24 mouse cellular contexts compared by ENCODE assay signal in the genomic region with DNA sequence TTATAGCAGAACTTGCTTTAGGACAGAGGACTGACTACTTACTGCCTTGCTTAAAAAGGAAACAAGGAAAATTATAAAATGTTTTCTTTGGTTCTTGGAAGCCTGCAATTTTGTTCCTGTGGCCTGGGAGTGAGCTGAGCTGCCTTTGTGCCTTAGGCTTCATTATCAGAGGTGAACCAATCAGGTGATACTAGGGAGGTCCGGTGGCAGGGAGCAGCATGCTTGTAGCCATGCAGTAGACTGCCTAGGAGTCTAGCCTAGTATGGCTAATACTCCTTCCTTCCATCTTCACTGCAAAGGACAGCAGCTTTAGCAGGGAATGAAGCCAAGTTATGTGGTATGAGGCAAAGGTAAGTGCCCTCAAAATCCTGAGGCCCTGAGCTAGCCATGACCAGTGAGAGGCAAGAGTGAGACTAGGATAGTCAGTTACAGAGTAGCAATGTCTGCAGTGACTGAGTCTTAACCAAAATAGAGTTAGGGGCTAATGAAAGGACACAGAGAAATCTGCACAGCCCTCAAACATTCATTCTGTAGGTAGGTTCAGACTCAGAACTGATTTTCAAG. TPM values are rescaled to one million over a fixed set of nuclear protein-coding genes. Genes with fewer than 3 reads are reported as not detected.
DNase-seq lines count a peak whose midpoint lies in the region; ATAC-seq and TF ChIP-seq lines count a peak whose summit lies in the region.
"Had no signal": no experiment of that assay in that cellular context is flagged by ENCODE, and none has a peak within 500 bp of the region (broad histone marks: within the 10 kb centered on the region; RNA-seq: fewer than 3 reads in every experiment).

No protein-coding gene starts in this region.

- ATAC-seq in hindbrain, embryonic 13.5 days (ENCODE audit: low FRiP score) = no peak
- ATAC-seq in hindbrain, embryonic 14.5 days (ENCODE audit: low FRiP score) = no peak
- no peak for ATAC-seq in megakaryocyte, adult 5-6 weeks (ENCODE audit: poor library complexity, severe bottlenecking)
- ATAC-seq in liver, embryonic 12.5 days = peak; percentile 50; the same call in 1 of the 2 replicates
- no peak for ATAC-seq in liver, postnatal 0 days
- ATAC-seq in CD4-positive, CD25-positive, alpha-beta regulatory T cell, adult 4 months = no peak
- no peak for ATAC-seq in granulocyte monocyte progenitor cell, adult 5-6 weeks (replicated peaks; ENCODE audit: poor library complexity, severe bottlenecking)
- ATAC-seq: activated CD4-positive, CD25-positive, alpha-beta regulatory T cell, adult 4 months; forebrain, embryonic 14.5 days; hindbrain, embryonic 16.5 days; intestine, embryonic 15.5 days; midbrain, embryonic 15.5 days had no signal

- no peak for TF ChIP-seq EP300 in liver, postnatal 0 days (IDR thresholded peaks at IDR 0.05; ENCODE audit: low read depth)

- no peak overlapping the region for H3K27ac ChIP-seq in hindbrain, embryonic 13.5 days
- no peak overlapping the region for H3K27ac ChIP-seq in hindbrain, embryonic 14.5 days
- peak overlapping the region; percentile 96 for H3K27ac ChIP-seq in liver, embryonic 12.5 days
- H3K27ac ChIP-seq in liver, postnatal 0 days (ENCODE audit: low read depth) = peak overlapping the region; percentile 89; the same call in 1 of the 2 replicates
- H3K27ac ChIP-seq: embryonic facial prominence, embryonic 13.5 days; intestine, embryonic 15.5 days; layer of hippocampus, adult 2 months; limb, embryonic 12.5 days; midbrain, embryonic 15.5 days had no signal

- WGBS in hindbrain, embryonic 13.5 days = 79% methylated on average over 1 of the region's 1 CpGs
- WGBS in hindbrain, embryonic 14.5 days = 85% methylated on average over 1 of the region's 1 CpGs
- 43% methylated on average over 1 of the region's 1 CpGs for WGBS in liver, embryonic 12.5 days (ENCODE audit: insufficient replicate concordance)
- WGBS in liver, postnatal 0 days (ENCODE audit: insufficient replicate concordance) = 66% methylated on average over 1 of the region's 1 CpGs

- no peaks in the 10 kb centered on the region for H3K9me3 ChIP-seq in hindbrain, embryonic 13.5 days
- no peaks in the 10 kb centered on the region for H3K9me3 ChIP-seq in hindbrain, embryonic 14.5 days (ENCODE audit: control insufficient read depth, low read length)
- no peaks in the 10 kb centered on the region for H3K9me3 ChIP-seq in megakaryocyte, embryonic 14.5 days
- H3K9me3 ChIP-seq in liver, embryonic 12.5 days (replicated peaks) = no peaks in the 10 kb centered on the region
- H3K9me3 ChIP-seq in liver, postnatal 0 days (ENCODE audit: low read length) = no peaks in the 10 kb centered on the region
- H3K9me3 ChIP-seq: embryonic facial prominence, embryonic 13.5 days; intestine, embryonic 15.5 days; limb, embryonic 12.5 days; midbrain, embryonic 15.5 days had no signal

- H3K4me1 ChIP-seq in hindbrain, embryonic 13.5 days (replicated peaks) = no peaks in the 10 kb centered on the region
- H3K4me1 ChIP-seq in hindbrain, embryonic 14.5 days (replicated peaks; ENCODE audit: control insufficient read depth, insufficient read depth, low read length) = no peaks in the 10 kb centered on the region
- H3K4me1 ChIP-seq in megakaryocyte, embryonic 14.5 days = peaks cover 55% of the 10 kb centered on the region
- peaks cover 47% of the 10 kb centered on the region for H3K4me1 ChIP-seq in liver, embryonic 12.5 days
- H3K4me1 ChIP-seq in liver, postnatal 0 days (ENCODE audit: insufficient read depth) = peaks cover 9% of the 10 kb centered on the region
- H3K4me1 ChIP-seq: embryonic facial prominence, embryonic 13.5 days; intestine, embryonic 15.5 days; limb, embryonic 12.5 days; midbrain, embryonic 15.5 days had no signal

- no peak overlapping the region for H3K4me2 ChIP-seq in hindbrain, embryonic 13.5 days
- no peak overlapping the region for H3K4me2 ChIP-seq in hindbrain, embryonic 14.5 days (replicated peaks)
- peak overlapping the region; percentile 56 for H3K4me2 ChIP-seq in liver, embryonic 12.5 days
- no peak overlapping the region for H3K4me2 ChIP-seq in liver, postnatal 0 days (ENCODE audit: low read depth, low read length)
- H3K4me2 ChIP-seq: embryonic facial prominence, embryonic 13.5 days; intestine, embryonic 15.5 days; limb, embryonic 12.5 days; lung, embryonic 14.5 days; midbrain, embryonic 15.5 days had no signal

- TF ChIP-seq CTCF in liver, postnatal 0 days (IDR thresholded peaks at IDR 0.05; ENCODE audit: low read depth) = no peak

- DNase-seq in hindbrain, embryonic 14.5 days (ENCODE audit: low spot score) = no peak
- no peak for DNase-seq in liver, postnatal 0 days
- DNase-seq: adrenal gland, adult 8-10 months; B cell, adult 2 months; cerebellum, adult 11-12 months; cerebellum, postnatal 10 days; embryo, embryonic 11 days; heart, postnatal 36 days; lung, embryonic 14.5 days; right cerebral cortex, postnatal 14 days had no signal

- H3K9ac ChIP-seq in hindbrain, embryonic 13.5 days = peak overlapping the region; percentile 13; the same call in 1 of the 2 replicates
- no peak overlapping the region for H3K9ac ChIP-seq in hindbrain, embryonic 14.5 days
- H3K9ac ChIP-seq in liver, embryonic 12.5 days = peak overlapping the region; percentile 28; the same call in 1 of the 2 replicates
- H3K9ac ChIP-seq in liver, postnatal 0 days (replicated peaks) = no peak overlapping the region
- H3K9ac ChIP-seq: embryonic facial prominence, embryonic 13.5 days; intestine, embryonic 15.5 days; limb, embryonic 12.5 days; lung, embryonic 14.5 days; midbrain, embryonic 15.5 days had no signal

- H3K27me3 ChIP-seq in hindbrain, embryonic 13.5 days = no peaks in the 10 kb centered on the region
- H3K27me3 ChIP-seq in hindbrain, embryonic 14.5 days (ENCODE audit: control insufficient read depth, insufficient read depth, low read length) = no peaks in the 10 kb centered on the region
- H3K27me3 ChIP-seq in megakaryocyte, embryonic 14.5 days (replicated peaks) = no peaks in the 10 kb centered on the region
- H3K27me3 ChIP-seq in liver, embryonic 12.5 days (replicated peaks) = no peaks in the 10 kb centered on the region
- no peaks in the 10 kb centered on the region for H3K27me3 ChIP-seq in liver, postnatal 0 days (ENCODE audit: insufficient read depth, low read length)
- H3K27me3 ChIP-seq: embryonic facial prominence, embryonic 13.5 days; intestine, embryonic 15.5 days; limb, embryonic 12.5 days; midbrain, embryonic 15.5 days had no signal

- H3K4me3 ChIP-seq in hindbrain, embryonic 13.5 days = no peak overlapping the region
- no peak overlapping the region for H3K4me3 ChIP-seq in hindbrain, embryonic 14.5 days (replicated peaks; ENCODE audit: low read length)
- H3K4me3 ChIP-seq in megakaryocyte, embryonic 14.5 days (replicated peaks) = peak overlapping the region; percentile 39
- H3K4me3 ChIP-seq in liver, embryonic 12.5 days = no peak overlapping the region
- no peak overlapping the region for H3K4me3 ChIP-seq in liver, postnatal 0 days (ENCODE audit: low read depth, low read length)
- H3K4me3 ChIP-seq: embryonic facial prominence, embryonic 13.5 days; intestine, embryonic 15.5 days; layer of hippocampus, adult 2 months; limb, embryonic 12.5 days; midbrain, embryonic 15.5 days had no signal

- peaks cover 63% of the 10 kb centered on the region for H3K36me3 ChIP-seq in hindbrain, embryonic 13.5 days
- peaks cover 51% of the 10 kb centered on the region for H3K36me3 ChIP-seq in hindbrain, embryonic 14.5 days (replicated peaks; ENCODE audit: control insufficient read depth, insufficient read depth)
- H3K36me3 ChIP-seq in megakaryocyte, embryonic 14.5 days (replicated peaks; ENCODE audit: low read length) = peaks cover 95% of the 10 kb centered on the region
- peaks cover 87% of the 10 kb centered on the region for H3K36me3 ChIP-seq in liver, embryonic 12.5 days
- peaks cover 58% of the 10 kb centered on the region for H3K36me3 ChIP-seq in liver, postnatal 0 days (replicated peaks; ENCODE audit: insufficient read depth, low read length)

RNA-seq across cellular contexts. Expression of a gene that starts 37.7 kb away (rescaled TPM):
- polyA plus RNA-seq in hindbrain, embryonic 13.5 days (2015; fragmentation: Nextera tagmentation; extraction: Ambion mirVana) = 70.4 and 71.8 TPM in 2 replicates
- polyA plus RNA-seq in hindbrain, embryonic 14.5 days (2014; fragmentation: Nextera tagmentation; extraction: Ambion mirVana) = 64.1 and 68.7 TPM in 2 replicates
- polyA plus RNA-seq in megakaryocyte, embryonic 14.5 days (2012; ENCODE audit: insufficient read depth, low replicate concordance) = 5.1 and 28.5 TPM in 2 replicates
- total RNA-seq in megakaryocyte, adult 5-6 weeks (2015) = 49.9 and 51.2 TPM in 2 replicates
- total RNA-seq in megakaryocyte, adult 5-6 weeks (2017) = 43.6 and 47.6 TPM in 2 replicates
- 28.3 and 28.5 TPM in 2 replicates for polyA plus RNA-seq in liver, embryonic 12.5 days (2016; fragmentation: Nextera tagmentation; extraction: Ambion mirVana)
- polyA plus RNA-seq in liver, postnatal 0 days (2015; fragmentation: Nextera tagmentation; extraction: Ambion mirVana) = 25.6 and 28.6 TPM in 2 replicates
- 10 to 100 TPM; 36.3 to 40.4 TPM for polyA plus RNA-seq in CD4-positive, CD25-positive, alpha-beta regulatory T cell, adult 4 months (2017; shearing (Covaris generic))
- 16.7 and 35.6 TPM in 2 replicates for total RNA-seq in granulocyte monocyte progenitor cell, adult 5-6 weeks (2014; fragmentation: Nextera tagmentation)
- 20.5 and 28.2 TPM in 2 replicates for total RNA-seq in granulocyte monocyte progenitor cell, adult 5-6 weeks (2017)

Comparison
In these comparisons a context has a peak if more than half of its experiments do, and no peak if none do; other contexts are left out.
1. H3K9ac ChIP-seq: peak in hindbrain, embryonic 13.5 days (single experiment) and liver, embryonic 12.5 days (single experiment); none in hindbrain, embryonic 14.5 days (single experiment) and liver, postnatal 0 days (single experiment).
2. H3K27ac ChIP-seq: peak in liver, embryonic 12.5 days (single experiment) and liver, postnatal 0 days (single experiment); none in hindbrain, embryonic 13.5 days (single experiment) and hindbrain, embryonic 14.5 days (single experiment).